Mouse (Mus musculus): ENCODE measurements around the gene Nell1. TPM values are rescaled to one million over a fixed set of nuclear protein-coding genes. Genes with fewer than 3 reads are reported as not detected.

Gene Nell1
- polyA plus RNA-seq, 1 experiment from 2014 or later, result 1.8 TPM

DNA sequence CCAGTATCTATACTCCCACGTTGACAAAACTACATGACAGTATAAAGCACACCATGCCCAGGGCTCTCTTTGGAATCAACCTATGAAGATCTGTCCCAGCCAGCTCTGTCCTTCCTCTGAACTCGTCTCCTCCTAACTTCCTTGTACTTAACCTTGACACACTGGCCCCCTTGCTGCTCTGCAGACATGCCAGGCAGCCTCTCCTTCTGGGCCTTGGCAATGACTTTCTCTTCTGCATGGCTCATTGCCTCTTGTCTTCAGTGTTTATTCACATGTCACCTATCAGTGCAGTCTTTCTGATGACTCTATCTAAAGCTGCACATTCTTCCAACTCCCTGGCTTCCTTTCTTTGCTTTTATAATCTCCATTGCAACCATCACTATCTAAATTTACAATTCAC is 376.9 kb downstream of the Nell1 start:
- Histone ChIP-seq H3K27me3 (ENCODE audit: control insufficient read depth, insufficient read depth, low read length) (no peaks in the 10 kb centered on the region), H3K36me3 (replicated peaks; ENCODE audit: control insufficient read depth, insufficient read depth, low read depth, low read length) (no peaks in the 10 kb centered on the region), H3K9ac (replicated peaks; ENCODE audit: low read length) (no peak overlapping the region), H3K4me3 (ENCODE audit: low read depth, low read length) (no peak overlapping the region), H3K4me1 (ENCODE audit: control insufficient read depth, insufficient read depth, low read length) (no peaks in the 10 kb centered on the region), H3K4me2 (ENCODE audit: low read depth, low read length) (no peak overlapping the region), H3K9me3 (replicated peaks; ENCODE audit: control insufficient read depth, low read length) (no peaks in the 10 kb centered on the region), H3K27ac (replicated peaks; ENCODE audit: low read depth, low read length) (no peak overlapping the region)
- DNase-seq (ENCODE audit: low spot score), result no peak
- 68% methylated on average over 2 of the region's 2 CpGs for WGBS
- ATAC-seq (replicated peaks; ENCODE audit: insufficient number of reproducible peaks, low FRiP score, low TSS enrichment, low read depth), result no peak

DNA sequence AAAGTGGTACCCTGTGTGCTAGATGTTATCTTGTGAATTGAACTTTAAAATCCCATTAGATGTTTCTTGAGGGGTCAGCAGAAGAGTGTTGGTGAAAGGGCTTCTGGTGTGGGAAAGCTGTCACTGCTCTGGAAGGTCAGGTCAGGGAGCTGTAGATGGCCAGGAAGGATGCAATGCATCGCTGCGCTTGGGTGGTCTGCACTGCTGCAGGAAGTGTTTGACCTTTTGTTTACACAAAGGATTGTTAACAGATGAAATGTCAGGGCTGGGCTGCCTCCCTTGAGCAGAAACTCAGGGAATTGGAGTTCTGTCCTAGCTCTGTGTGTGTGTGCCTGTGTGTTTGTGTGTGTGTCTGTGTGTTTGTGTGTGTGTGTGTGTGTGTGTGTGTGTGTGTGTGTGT is 382.5 kb downstream of the Nell1 start:
- Histone ChIP-seq H3K36me3 (replicated peaks; ENCODE audit: control insufficient read depth, insufficient read depth, low read depth, low read length) (no peaks in the 10 kb centered on the region), H3K27me3 (ENCODE audit: control insufficient read depth, insufficient read depth, low read length) (no peaks in the 10 kb centered on the region), H3K4me1 (ENCODE audit: control insufficient read depth, insufficient read depth, low read length) (no peaks in the 10 kb centered on the region), H3K4me2 (ENCODE audit: low read depth, low read length) (no peak overlapping the region), H3K27ac (replicated peaks; ENCODE audit: low read depth, low read length) (no peak overlapping the region), H3K9ac (replicated peaks; ENCODE audit: low read length) (no peak overlapping the region), H3K4me3 (ENCODE audit: low read depth, low read length) (no peak overlapping the region), H3K9me3 (replicated peaks; ENCODE audit: control insufficient read depth, low read length) (no peaks in the 10 kb centered on the region)
- DNase-seq (ENCODE audit: low spot score) (peak; percentile 34), ATAC-seq (replicated peaks; ENCODE audit: insufficient number of reproducible peaks, low FRiP score, low TSS enrichment, low read depth) (no peak)
- 13% methylated on average over 2 of the region's 2 CpGs for WGBS

DNA sequence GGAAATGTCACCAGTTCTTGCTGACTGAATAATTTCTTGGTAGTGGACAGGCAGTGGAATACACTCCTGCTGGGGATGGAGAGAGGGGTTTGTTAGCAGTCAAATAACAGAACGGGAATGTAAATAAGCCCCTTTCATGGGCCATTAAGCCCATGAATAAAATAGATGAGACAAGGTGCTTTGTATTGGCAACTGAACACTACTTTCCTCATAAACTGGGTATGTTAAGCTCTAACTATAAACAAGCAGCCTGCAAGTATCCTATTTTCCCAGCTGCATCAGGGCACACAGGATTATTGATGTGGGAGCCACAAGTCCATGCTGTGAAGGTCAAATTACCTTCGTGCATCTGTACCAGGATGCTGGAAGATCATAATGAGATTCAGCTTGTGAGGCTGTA is 387.4 kb downstream of the Nell1 start:
- Histone ChIP-seq H3K9ac (replicated peaks; ENCODE audit: low read length) (no peak overlapping the region), H3K36me3 (replicated peaks; ENCODE audit: control insufficient read depth, insufficient read depth, low read depth, low read length) (no peaks in the 10 kb centered on the region), H3K4me1 (ENCODE audit: control insufficient read depth, insufficient read depth, low read length) (no peaks in the 10 kb centered on the region), H3K27me3 (ENCODE audit: control insufficient read depth, insufficient read depth, low read length) (no peaks in the 10 kb centered on the region), H3K9me3 (replicated peaks; ENCODE audit: control insufficient read depth, low read length) (no peaks in the 10 kb centered on the region), H3K4me2 (ENCODE audit: low read depth, low read length) (no peak overlapping the region), H3K4me3 (ENCODE audit: low read depth, low read length) (no peak overlapping the region), H3K27ac (replicated peaks; ENCODE audit: low read depth, low read length) (no peak overlapping the region)
- 37% methylated on average over 2 of the region's 2 CpGs for WGBS
- ATAC-seq (replicated peaks; ENCODE audit: insufficient number of reproducible peaks, low FRiP score, low TSS enrichment, low read depth) (no peak), DNase-seq (ENCODE audit: low spot score) (peak; percentile 0)

DNA sequence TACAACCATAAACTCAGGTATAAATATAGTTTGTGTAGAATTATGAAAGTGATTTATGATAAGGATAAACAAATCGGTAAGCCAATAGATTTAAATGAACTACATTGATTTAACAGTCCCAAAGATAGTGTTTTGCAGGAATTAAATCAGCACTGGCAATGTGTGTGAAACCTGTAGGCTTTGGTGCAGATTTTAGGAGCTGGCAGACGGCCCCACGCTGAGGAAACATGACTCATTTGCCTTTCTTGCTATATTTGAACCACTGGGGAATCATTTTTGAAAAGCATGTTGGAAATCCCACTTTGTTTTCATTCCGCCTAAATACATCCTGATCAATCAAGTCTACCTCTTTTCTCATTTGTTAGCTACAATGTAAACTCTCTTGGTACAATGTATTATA is 400.2 kb downstream of the Nell1 start:
- DNase-seq (ENCODE audit: low spot score), result no peak
- Histone ChIP-seq H3K9ac (replicated peaks; ENCODE audit: low read length) (no peak overlapping the region), H3K4me3 (ENCODE audit: low read depth, low read length) (no peak overlapping the region), H3K9me3 (replicated peaks; ENCODE audit: control insufficient read depth, low read length) (no peaks in the 10 kb centered on the region), H3K4me2 (ENCODE audit: low read depth, low read length) (no peak overlapping the region), H3K27ac (replicated peaks; ENCODE audit: low read depth, low read length) (no peak overlapping the region), H3K27me3 (ENCODE audit: control insufficient read depth, insufficient read depth, low read length) (no peaks in the 10 kb centered on the region), H3K4me1 (ENCODE audit: control insufficient read depth, insufficient read depth, low read length) (no peaks in the 10 kb centered on the region), H3K36me3 (replicated peaks; ENCODE audit: control insufficient read depth, insufficient read depth, low read depth, low read length) (no peaks in the 10 kb centered on the region)
- WGBS, result 79% methylated on average over 4 of the region's 4 CpGs
- ATAC-seq (replicated peaks; ENCODE audit: insufficient number of reproducible peaks, low FRiP score, low TSS enrichment, low read depth), result no peak

DNA sequence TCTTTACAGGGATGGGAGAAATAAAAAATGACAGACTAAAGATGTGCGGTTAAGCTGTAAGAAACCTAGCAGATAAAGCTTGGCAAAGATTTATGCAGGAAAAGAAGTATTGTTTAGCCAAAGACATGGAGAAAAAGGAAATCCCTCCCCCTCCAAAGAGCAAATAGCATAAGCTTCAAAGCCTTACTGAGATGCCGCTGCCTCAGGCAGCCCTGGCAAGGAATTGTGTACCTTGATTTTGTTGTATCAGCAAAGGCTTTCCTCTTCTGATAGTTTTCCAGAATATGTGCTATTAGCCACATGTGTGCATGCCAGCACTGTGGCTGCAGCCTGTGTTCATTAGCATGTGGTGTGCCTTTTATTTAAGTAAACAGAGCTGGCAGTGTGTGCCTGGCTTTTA is 435.8 kb downstream of the Nell1 start:
- no peak for ATAC-seq (replicated peaks; ENCODE audit: insufficient number of reproducible peaks, low FRiP score, low TSS enrichment, low read depth)
- 91% methylated on average over 2 of the region's 2 CpGs for WGBS
- H3K9me3 ChIP-seq (replicated peaks; ENCODE audit: control insufficient read depth, low read length), result no peaks in the 10 kb centered on the region
- no peak overlapping the region for H3K27ac ChIP-seq (replicated peaks; ENCODE audit: low read depth, low read length)
- no peaks in the 10 kb centered on the region for H3K36me3 ChIP-seq (replicated peaks; ENCODE audit: control insufficient read depth, insufficient read depth, low read depth, low read length)
- no peak for DNase-seq (ENCODE audit: low spot score)
- no peak overlapping the region for H3K4me2 ChIP-seq (ENCODE audit: low read depth, low read length)
- no peak overlapping the region for H3K4me3 ChIP-seq (ENCODE audit: low read depth, low read length)
- no peaks in the 10 kb centered on the region for H3K27me3 ChIP-seq (ENCODE audit: control insufficient read depth, insufficient read depth, low read length)
- no peaks in the 10 kb centered on the region for H3K4me1 ChIP-seq (ENCODE audit: control insufficient read depth, insufficient read depth, low read length)
- H3K9ac ChIP-seq (replicated peaks; ENCODE audit: low read length), result no peak overlapping the region

DNA sequence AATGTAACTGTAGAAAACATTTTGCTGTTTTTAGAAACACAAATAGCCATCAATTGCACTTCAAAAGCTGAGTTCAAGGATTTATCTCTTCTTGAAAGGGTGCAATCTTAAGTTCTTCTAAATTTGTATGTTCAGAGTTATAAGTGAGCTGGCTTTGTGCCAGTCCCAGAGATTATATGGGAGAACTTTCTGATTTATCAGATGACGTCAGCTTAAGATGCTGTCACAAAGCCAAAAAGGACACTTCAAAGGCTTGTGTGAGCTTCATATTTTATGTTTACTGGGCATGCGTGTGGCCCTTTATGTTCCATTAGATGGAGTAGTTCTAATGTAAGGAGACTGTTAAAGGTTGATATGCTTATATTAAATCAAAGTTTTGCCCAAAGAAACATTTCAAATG is 445.3 kb downstream of the Nell1 start:
- H3K4me3 ChIP-seq (ENCODE audit: low read depth, low read length), result no peak overlapping the region
- WGBS, result 88% methylated on average over 2 of the region's 2 CpGs
- H3K9ac ChIP-seq (replicated peaks; ENCODE audit: low read length), result no peak overlapping the region
- no peaks in the 10 kb centered on the region for H3K9me3 ChIP-seq (replicated peaks; ENCODE audit: control insufficient read depth, low read length)
- no peaks in the 10 kb centered on the region for H3K36me3 ChIP-seq (replicated peaks; ENCODE audit: control insufficient read depth, insufficient read depth, low read depth, low read length)
- DNase-seq (ENCODE audit: low spot score) (no peak), ATAC-seq (replicated peaks; ENCODE audit: insufficient number of reproducible peaks, low FRiP score, low TSS enrichment, low read depth) (no peak)
- H3K27ac ChIP-seq (replicated peaks; ENCODE audit: low read depth, low read length), result no peak overlapping the region
- no peaks in the 10 kb centered on the region for H3K27me3 ChIP-seq (ENCODE audit: control insufficient read depth, insufficient read depth, low read length)
- H3K4me1 ChIP-seq (ENCODE audit: control insufficient read depth, insufficient read depth, low read length), result no peaks in the 10 kb centered on the region
- no peak overlapping the region for H3K4me2 ChIP-seq (ENCODE audit: low read depth, low read length)

DNA sequence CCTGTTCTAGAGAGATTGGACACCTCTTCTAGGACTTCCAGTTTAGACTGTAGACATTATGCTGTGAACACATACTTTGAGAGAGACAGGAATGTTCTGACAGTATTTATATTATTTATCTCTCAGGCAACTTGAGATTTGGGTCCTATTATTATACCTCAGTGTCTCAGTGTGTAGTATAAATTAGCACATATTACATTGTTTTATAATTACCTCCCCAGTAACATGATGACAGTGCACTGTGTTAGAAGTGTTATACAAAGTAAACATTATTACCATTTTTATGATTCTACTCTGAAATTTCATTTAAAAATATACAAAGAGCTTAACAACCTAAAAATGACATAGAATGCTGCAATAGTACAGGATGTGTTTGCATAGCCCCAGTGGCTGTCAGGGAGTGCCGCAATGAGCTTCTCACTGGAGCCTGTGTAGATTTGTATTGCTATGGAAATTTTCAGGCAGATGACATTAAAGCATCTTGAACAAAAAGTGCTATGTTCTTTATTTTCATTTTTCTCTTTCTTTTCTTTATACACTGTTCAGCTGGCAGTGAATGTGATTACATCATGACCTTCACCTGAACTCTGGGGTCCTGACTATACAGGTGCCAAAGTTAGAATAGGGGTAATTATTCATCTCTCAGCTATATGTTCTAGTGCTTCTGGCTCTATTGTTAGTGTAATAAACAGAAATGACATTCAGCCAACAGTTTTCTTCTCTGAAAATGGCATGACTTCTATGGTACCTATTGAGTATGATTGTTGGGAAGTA is 447.9 kb downstream of the Nell1 start:
- WGBS, result 85% methylated on average over 1 of the region's 1 CpGs
- no peak overlapping the region for H3K4me3 ChIP-seq (ENCODE audit: low read depth, low read length)
- H3K4me2 ChIP-seq (ENCODE audit: low read depth, low read length), result no peak overlapping the region
- no peak overlapping the region for H3K27ac ChIP-seq (replicated peaks; ENCODE audit: low read depth, low read length)
- no peak for ATAC-seq (replicated peaks; ENCODE audit: insufficient number of reproducible peaks, low FRiP score, low TSS enrichment, low read depth)
- no peaks in the 10 kb centered on the region for H3K9me3 ChIP-seq (replicated peaks; ENCODE audit: control insufficient read depth, low read length)
- no peaks in the 10 kb centered on the region for H3K4me1 ChIP-seq (ENCODE audit: control insufficient read depth, insufficient read depth, low read length)
- no peak for DNase-seq (ENCODE audit: low spot score)
- H3K36me3 ChIP-seq (replicated peaks; ENCODE audit: control insufficient read depth, insufficient read depth, low read depth, low read length), result no peaks in the 10 kb centered on the region
- H3K27me3 ChIP-seq (ENCODE audit: control insufficient read depth, insufficient read depth, low read length), result no peaks in the 10 kb centered on the region
- H3K9ac ChIP-seq (replicated peaks; ENCODE audit: low read length), result no peak overlapping the region

DNA sequence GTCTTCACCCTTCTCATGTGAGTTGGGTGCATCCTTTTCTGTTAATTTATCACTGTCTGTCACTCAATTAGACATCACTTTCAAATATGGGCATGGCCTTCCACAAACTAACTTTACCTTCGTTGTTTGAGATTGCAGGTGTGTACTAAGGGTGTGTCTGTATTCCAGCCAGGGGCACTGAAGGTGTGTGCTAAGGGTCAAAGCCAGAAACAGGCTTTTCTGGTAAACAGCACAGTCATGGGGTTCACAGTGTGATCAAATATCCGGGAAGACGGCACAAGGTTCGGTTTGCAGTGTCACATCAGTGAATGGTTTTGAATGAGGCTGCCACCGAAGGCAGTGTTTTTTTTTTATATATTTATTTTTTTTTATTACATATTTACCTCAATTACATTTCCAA is 455.1 kb downstream of the Nell1 start:
- DNase-seq (ENCODE audit: low spot score), result no peak
- H3K27me3 ChIP-seq (ENCODE audit: control insufficient read depth, insufficient read depth, low read length), result no peaks in the 10 kb centered on the region
- no peak overlapping the region for H3K4me2 ChIP-seq (ENCODE audit: low read depth, low read length)
- H3K27ac ChIP-seq (replicated peaks; ENCODE audit: low read depth, low read length), result no peak overlapping the region
- 89% methylated on average over 5 of the region's 5 CpGs for WGBS
- no peaks in the 10 kb centered on the region for H3K4me1 ChIP-seq (ENCODE audit: control insufficient read depth, insufficient read depth, low read length)
- H3K9ac ChIP-seq (replicated peaks; ENCODE audit: low read length), result no peak overlapping the region
- no peak overlapping the region for H3K4me3 ChIP-seq (ENCODE audit: low read depth, low read length)
- no peaks in the 10 kb centered on the region for H3K9me3 ChIP-seq (replicated peaks; ENCODE audit: control insufficient read depth, low read length)
- ATAC-seq (replicated peaks; ENCODE audit: insufficient number of reproducible peaks, low FRiP score, low TSS enrichment, low read depth), result no peak
- H3K36me3 ChIP-seq (replicated peaks; ENCODE audit: control insufficient read depth, insufficient read depth, low read depth, low read length), result no peaks in the 10 kb centered on the region

All from embryonic facial prominence, embryonic 11.5 days (tissue).